ENCODE assay signal across 13 mouse cellular contexts in genomic region chr19:47452682-47453081, GRCm38 (mm10). TPM values are rescaled to one million over a fixed set of nuclear protein-coding genes. Genes with fewer than 3 reads are reported as not detected.
DNase-seq lines count a peak whose midpoint lies in the region; ATAC-seq lines count a peak whose summit lies in the region.
"Had no signal": no experiment of that assay in that cellular context is flagged by ENCODE, and none has a peak within 500 bp of the region (broad histone marks: within the 10 kb centered on the region; RNA-seq: fewer than 3 reads in every experiment).

No protein-coding gene starts in this region.

- no peaks in the 10 kb centered on the region for H3K36me3 ChIP-seq in hindbrain, embryonic 11.5 days (ENCODE audit: control insufficient read depth, insufficient read depth, low read length)
- H3K36me3 ChIP-seq: embryonic facial prominence, embryonic 10.5 days; hindbrain, embryonic 12.5 days; limb, embryonic 10.5 days had no signal

- H3K4me1 ChIP-seq in hindbrain, embryonic 11.5 days (replicated peaks; ENCODE audit: control insufficient read depth, insufficient read depth, low read length): peaks cover 8% of the 10 kb centered on the region

- no peaks in the 10 kb centered on the region for H3K9me3 ChIP-seq in hindbrain, embryonic 11.5 days (ENCODE audit: control insufficient read depth, low read length)
- H3K9me3 ChIP-seq: embryonic facial prominence, embryonic 10.5 days; forebrain, embryonic 10.5 days; hindbrain, embryonic 12.5 days; limb, embryonic 10.5 days had no signal

- no peak overlapping the region for H3K4me2 ChIP-seq in hindbrain, embryonic 11.5 days (replicated peaks; ENCODE audit: low read depth, low read length)
- H3K4me2 ChIP-seq: hindbrain, embryonic 12.5 days had no signal

- no peak overlapping the region for H3K27ac ChIP-seq in hindbrain, embryonic 11.5 days (ENCODE audit: low read depth, low read length)
- H3K27ac ChIP-seq: forebrain, embryonic 10.5 days; hindbrain, embryonic 12.5 days; limb, embryonic 10.5 days had no signal

- H3K27me3 ChIP-seq in hindbrain, embryonic 11.5 days (ENCODE audit: control insufficient read depth, insufficient read depth, low read length): no peaks in the 10 kb centered on the region

- no peak overlapping the region for H3K9ac ChIP-seq in hindbrain, embryonic 11.5 days (ENCODE audit: low read depth, low read length)
- H3K9ac ChIP-seq: hindbrain, embryonic 12.5 days had no signal

- WGBS in hindbrain, embryonic 11.5 days: 91% methylated on average over 10 of the region's 10 CpGs

- intact Hi-C loops in heart, postnatal 14 days (cut with DNase I): no loop called here

- ATAC-seq in hindbrain, embryonic 11.5 days (ENCODE audit: low FRiP score): no peak

- H3K4me3 ChIP-seq in hindbrain, embryonic 11.5 days (ENCODE audit: low read depth, low read length): no peak overlapping the region
- H3K4me3 ChIP-seq: embryonic facial prominence, embryonic 10.5 days; forebrain, embryonic 10.5 days; hindbrain, embryonic 12.5 days; limb, embryonic 10.5 days had no signal

- DNase-seq in adrenal gland, postnatal 36 days: peak; percentile 43 to 51
- DNase-seq in adrenal gland, postnatal 4 days (ENCODE audit: low spot score in 2 of 2): no peak
- peak; percentile 83 to 91 for DNase-seq in heart, adult 18-20 months
- DNase-seq in heart, postnatal 14 days: peak; percentile 81 to 82
- peak; percentile 81 to 89 for DNase-seq in kidney, postnatal 25 days
- DNase-seq in ovary, postnatal 10 days (ENCODE audit: low spot score): no peak
- DNase-seq in right cerebral cortex, postnatal 25 days: no peak
- no peak for DNase-seq in hindbrain, embryonic 11.5 days (ENCODE audit: low spot score)
- DNase-seq: cerebellum, adult 2 months had no signal

RNA-seq across cellular contexts. Expression of gene Sh3pxd2a, which starts 11.5 kb away (rescaled TPM):
- 10 to 100 TPM; 46.5 to 65.9 TPM for total RNA-seq in adrenal gland, postnatal 36 days (2021)
- 10 to 100 TPM; 81.7 to 88.7 TPM for total RNA-seq in adrenal gland, postnatal 4 days (2021)
- 10 to 100 TPM; 45.5 to 48.7 TPM for total RNA-seq in heart, adult 18-20 months (2021)
- total RNA-seq in heart, postnatal 14 days (2021): 10 to 100 TPM; 75.2 to 75.9 TPM
- 5.5 and 6.9 TPM in 2 replicates for polyA plus RNA-seq in hindbrain, embryonic 11.5 days (2014; fragmentation: Nextera tagmentation; extraction: Ambion mirVana)

Comparison
In these comparisons a context has a peak if more than half of its experiments do, and no peak if none do; other contexts are left out.
1. DNase-seq: peak in adrenal gland, postnatal 36 days (2 of 2), heart, adult 18-20 months (2 of 2), heart, postnatal 14 days (2 of 2) and kidney, postnatal 25 days (2 of 2); none in adrenal gland, postnatal 4 days (0 of 2), ovary, postnatal 10 days (single experiment), right cerebral cortex, postnatal 25 days (single experiment) and hindbrain, embryonic 11.5 days (single experiment).